19 mouse cellular contexts compared by ENCODE assay signal in the genomic region with DNA sequence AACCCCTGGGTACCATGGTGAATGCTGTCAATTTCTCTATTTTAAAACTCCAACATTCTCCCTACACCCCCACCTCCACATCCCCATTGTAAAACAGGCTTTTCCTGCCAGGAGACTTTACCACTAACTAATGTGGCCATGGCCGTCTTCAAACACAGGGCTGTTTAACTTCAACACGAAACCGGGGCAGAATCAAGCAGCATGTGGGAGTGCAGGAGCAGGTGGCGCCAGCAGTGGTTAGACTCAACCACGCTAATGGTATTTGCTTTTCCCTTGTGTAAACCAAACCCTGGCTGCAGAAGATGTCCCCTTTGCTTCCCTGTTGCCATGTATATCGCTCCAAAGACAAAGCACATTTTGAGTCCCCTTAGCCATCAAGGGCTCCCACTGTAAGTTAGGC.
DNase-seq lines count a peak whose midpoint lies in the region; ATAC-seq and TF ChIP-seq lines count a peak whose summit lies in the region.
"Had no signal": no experiment of that assay in that cellular context is flagged by ENCODE, and none has a peak within 500 bp of the region (broad histone marks: within the 10 kb centered on the region; RNA-seq: fewer than 3 reads in every experiment).

No protein-coding gene starts in this region.

- H3K4me3 ChIP-seq in liver, embryonic 11.5 days (ENCODE audit: low read depth, low read length) = no peak overlapping the region
- no peak overlapping the region for H3K4me3 ChIP-seq in intestine, embryonic 16.5 days (ENCODE audit: low read length)
- no peak overlapping the region for H3K4me3 ChIP-seq in liver, embryonic 14.5 days (ENCODE audit: insufficient read depth in 1 of 2, low read depth in 2 of 2, low read length in 2 of 2)
- no peak overlapping the region for H3K4me3 ChIP-seq in stomach, embryonic 15.5 days (replicated peaks)
- H3K4me3 ChIP-seq: heart, adult 2 months; hindbrain, embryonic 10.5 days; kidney, embryonic 15.5 days; limb, embryonic 12.5 days; midbrain, embryonic 13.5 days; neural tube, embryonic 13.5 days had no signal

- TF ChIP-seq EP300 in liver, embryonic 14.5 days (IDR thresholded peaks at IDR 0.05; ENCODE audit: low read depth) = no peak

- TF ChIP-seq CTCF in liver, embryonic 14.5 days (IDR thresholded peaks at IDR 0.05; ENCODE audit: low read depth) = no peak

- DNase-seq in liver = peak; percentile 11
- DNase-seq in liver, embryonic 11.5 days (ENCODE audit: low spot score) = no peak
- DNase-seq in liver, embryonic 14.5 days (ENCODE audit: low read depth in 3 of 3, low spot score in 3 of 3) = peak in 1 of 3 experiments; percentile 4
- DNase-seq in kidney, postnatal 36 days = no peak
- DNase-seq in B cell, adult 2 months = no peak
- DNase-seq: adrenal gland, postnatal 36 days; cerebellum, adult 2 months; cerebellum, postnatal 36 days; gastrocnemius, postnatal 10 days; heart, adult 2 months; right cerebral cortex, adult 18-20 months; spleen, adult 18-20 months had no signal

- H3K27me3 ChIP-seq in liver, embryonic 11.5 days (replicated peaks; ENCODE audit: control insufficient read depth, insufficient read depth, low read length) = no peaks in the 10 kb centered on the region
- no peaks in the 10 kb centered on the region for H3K27me3 ChIP-seq in intestine, embryonic 16.5 days (replicated peaks; ENCODE audit: control insufficient read depth, insufficient read depth, low read length)
- H3K27me3 ChIP-seq in liver, embryonic 14.5 days (ENCODE audit: control insufficient read depth, insufficient read depth, low read length) = no peaks in the 10 kb centered on the region
- no peaks in the 10 kb centered on the region for H3K27me3 ChIP-seq in stomach, embryonic 15.5 days (replicated peaks)
- H3K27me3 ChIP-seq: kidney, embryonic 15.5 days; limb, embryonic 12.5 days; midbrain, embryonic 13.5 days; neural tube, embryonic 13.5 days had no signal

- no peaks in the 10 kb centered on the region for H3K36me3 ChIP-seq in liver, embryonic 11.5 days (ENCODE audit: control insufficient read depth, insufficient read depth, low read length)
- 0 out of 2 replicates have a peak, but pooled peaks cover 2% of the 10 kb centered on the region for H3K36me3 ChIP-seq in intestine, embryonic 16.5 days (ENCODE audit: control insufficient read depth, insufficient read depth, low read length)
- H3K36me3 ChIP-seq in liver, embryonic 14.5 days (replicated peaks; ENCODE audit: control insufficient read depth, insufficient read depth, low read depth) = no peaks in the 10 kb centered on the region
- H3K36me3 ChIP-seq in stomach, embryonic 15.5 days = no peaks in the 10 kb centered on the region
- H3K36me3 ChIP-seq: hindbrain, embryonic 10.5 days; limb, embryonic 12.5 days; midbrain, embryonic 13.5 days; neural tube, embryonic 13.5 days had no signal

- H3K9ac ChIP-seq in liver, embryonic 11.5 days (ENCODE audit: low read depth, low read length) = no peak overlapping the region
- H3K9ac ChIP-seq in intestine, embryonic 16.5 days (ENCODE audit: low read depth, low read length) = no peak overlapping the region
- no peak overlapping the region for H3K9ac ChIP-seq in liver, embryonic 14.5 days (replicated peaks)
- H3K9ac ChIP-seq in stomach, embryonic 15.5 days = no peak overlapping the region
- H3K9ac ChIP-seq: kidney, embryonic 15.5 days; limb, embryonic 12.5 days; midbrain, embryonic 13.5 days; neural tube, embryonic 13.5 days had no signal

- WGBS in liver, embryonic 11.5 days = 72% methylated on average over 6 of the region's 6 CpGs
- 41% methylated on average over 6 of the region's 6 CpGs for WGBS in intestine, embryonic 16.5 days
- 62% methylated on average over 6 of the region's 6 CpGs for WGBS in liver, embryonic 14.5 days (ENCODE audit: insufficient replicate concordance)
- 42% methylated on average over 6 of the region's 6 CpGs for WGBS in stomach, embryonic 15.5 days

- no peaks in the 10 kb centered on the region for H3K9me3 ChIP-seq in liver, embryonic 11.5 days (ENCODE audit: control insufficient read depth, low read length)
- peaks cover 3% of the 10 kb centered on the region; the same call in 1 of the 2 replicates for H3K9me3 ChIP-seq in intestine, embryonic 16.5 days (ENCODE audit: control insufficient read depth, low read length)
- H3K9me3 ChIP-seq in liver, embryonic 14.5 days (ENCODE audit: control insufficient read depth, low read length) = no peaks in the 10 kb centered on the region
- no peaks in the 10 kb centered on the region for H3K9me3 ChIP-seq in stomach, embryonic 15.5 days
- H3K9me3 ChIP-seq: hindbrain, embryonic 10.5 days; kidney, embryonic 15.5 days; limb, embryonic 12.5 days; midbrain, embryonic 13.5 days; neural tube, embryonic 13.5 days had no signal

- no peaks in the 10 kb centered on the region; the same call in 1 of the 2 replicates for H3K4me1 ChIP-seq in liver, embryonic 11.5 days (replicated peaks; ENCODE audit: control insufficient read depth, insufficient read depth, low read length)
- peaks cover 7% of the 10 kb centered on the region for H3K4me1 ChIP-seq in intestine, embryonic 16.5 days (ENCODE audit: control insufficient read depth, insufficient read depth, low read length)
- peaks cover 0 to 4% of the 10 kb centered on the region in 2 experiments; a peak in 2 of 4 replicates for H3K4me1 ChIP-seq in liver, embryonic 14.5 days (replicated peaks; ENCODE audit: control insufficient read depth in 2 of 2, insufficient read depth in 2 of 2, low read length in 1 of 2)
- H3K4me1 ChIP-seq in stomach, embryonic 15.5 days = 0 out of 2 replicates have a peak, but pooled peaks cover 15% of the 10 kb centered on the region
- H3K4me1 ChIP-seq: hindbrain, embryonic 10.5 days; limb, embryonic 12.5 days; midbrain, embryonic 13.5 days; neural tube, embryonic 13.5 days had no signal

- no peak overlapping the region for H3K27ac ChIP-seq in liver, embryonic 11.5 days (ENCODE audit: low read depth, low read length)
- H3K27ac ChIP-seq in intestine, embryonic 16.5 days (ENCODE audit: low read length) = 0 out of 2 replicates have a peak overlapping the region, but pooled peaks have one; percentile 10
- no peak overlapping the region for H3K27ac ChIP-seq in liver, embryonic 14.5 days
- peak overlapping the region; percentile 73 for H3K27ac ChIP-seq in stomach, embryonic 15.5 days
- H3K27ac ChIP-seq: heart, adult 2 months; hindbrain, embryonic 10.5 days; limb, embryonic 12.5 days; midbrain, embryonic 13.5 days; neural tube, embryonic 13.5 days had no signal

- no peak overlapping the region for H3K4me2 ChIP-seq in liver, embryonic 11.5 days
- H3K4me2 ChIP-seq in intestine, embryonic 16.5 days (ENCODE audit: low read depth, low read length) = no peak overlapping the region
- no peak overlapping the region for H3K4me2 ChIP-seq in liver, embryonic 14.5 days (ENCODE audit: low read depth)
- H3K4me2 ChIP-seq in stomach, embryonic 15.5 days = no peak overlapping the region
- H3K4me2 ChIP-seq: kidney, embryonic 15.5 days; limb, embryonic 12.5 days; midbrain, embryonic 13.5 days; neural tube, embryonic 13.5 days had no signal

- ATAC-seq in liver, embryonic 11.5 days (replicated peaks; ENCODE audit: low FRiP score) = no peak
- peak; percentile 78 for ATAC-seq in intestine, embryonic 16.5 days
- 0 out of 2 replicates have a peak, but pooled peaks have one; percentile 21 for ATAC-seq in liver, embryonic 14.5 days (ENCODE audit: insufficient read depth)
- peak; percentile 90 for ATAC-seq in stomach, embryonic 15.5 days (ENCODE audit: insufficient read depth, low FRiP score, low read depth)
- ATAC-seq: midbrain, embryonic 13.5 days had no signal

Comparison
In these comparisons a context has a peak if more than half of its experiments do, and no peak if none do; other contexts are left out.
1. H3K27ac ChIP-seq: peak in intestine, embryonic 16.5 days (single experiment) and stomach, embryonic 15.5 days (single experiment); none in liver, embryonic 11.5 days (single experiment) and liver, embryonic 14.5 days (single experiment).